Mouse (Mus musculus): ENCODE measurements around the gene Nfia.

Nfia gene

DNA sequence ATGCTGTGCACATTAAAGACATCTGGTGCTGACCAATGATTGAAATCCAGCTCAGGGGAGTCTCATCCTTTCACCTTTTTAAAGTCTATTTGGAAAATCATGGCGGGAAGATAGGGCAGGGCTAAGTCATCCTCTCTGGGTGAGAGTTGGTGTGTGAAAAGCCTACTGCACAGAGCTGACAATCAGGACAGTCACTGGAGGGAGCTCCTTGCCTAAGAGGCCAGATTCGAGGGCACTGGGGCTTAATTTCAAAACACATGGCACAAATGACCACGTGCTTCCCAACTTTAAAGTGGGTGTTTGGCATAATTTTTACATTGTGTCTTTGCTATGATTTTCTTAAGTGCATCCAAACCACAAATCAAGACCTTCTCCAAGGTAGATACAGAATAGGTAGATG is 146.1 kb downstream of the Nfia start:
- DNase-seq, result no peak

GRCm38 (mm10) chr4:97919773-97920172 is 147.2 kb downstream of the Nfia start:
- no peak for DNase-seq

DNA sequence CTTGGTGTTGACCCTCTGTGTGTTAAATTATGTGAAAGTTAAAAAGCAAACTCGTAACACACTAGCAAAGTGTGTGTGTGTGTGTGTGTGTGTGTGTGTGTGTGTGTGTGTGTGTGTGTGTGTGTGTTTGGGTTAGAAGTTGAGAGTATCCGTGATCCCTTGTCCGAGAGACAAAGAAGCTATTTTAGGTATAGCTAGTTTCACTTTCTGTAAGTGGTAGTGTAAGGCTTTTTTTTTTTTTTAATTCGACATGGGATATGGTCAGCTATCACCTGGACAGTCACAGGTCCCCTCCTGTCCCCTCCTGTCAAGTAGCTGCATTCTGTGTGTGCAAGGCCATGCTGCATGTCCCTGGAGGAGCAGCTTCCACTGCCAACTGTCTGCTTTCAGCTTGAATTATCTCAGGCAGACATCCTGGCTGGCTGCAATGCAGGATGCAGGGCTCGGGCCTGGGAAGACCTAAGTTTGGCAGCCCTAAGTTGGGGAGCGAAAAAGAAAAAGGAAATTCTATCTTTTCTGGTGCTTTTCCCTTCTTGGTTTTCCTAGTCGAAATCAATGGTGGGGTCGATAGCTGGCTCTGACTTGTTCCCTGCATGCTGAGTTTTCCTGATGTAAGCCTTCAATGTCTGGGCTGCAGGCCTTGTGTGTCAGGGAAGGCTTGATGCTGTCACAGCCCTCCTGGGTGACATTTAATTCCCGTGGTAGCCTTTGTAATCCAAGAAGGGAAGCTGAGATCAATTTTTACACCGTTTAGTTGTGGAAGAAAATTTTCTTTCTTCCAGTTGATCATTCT is 147.9 kb downstream of the Nfia start:
- DNase-seq, result peak; percentile 13

DNA sequence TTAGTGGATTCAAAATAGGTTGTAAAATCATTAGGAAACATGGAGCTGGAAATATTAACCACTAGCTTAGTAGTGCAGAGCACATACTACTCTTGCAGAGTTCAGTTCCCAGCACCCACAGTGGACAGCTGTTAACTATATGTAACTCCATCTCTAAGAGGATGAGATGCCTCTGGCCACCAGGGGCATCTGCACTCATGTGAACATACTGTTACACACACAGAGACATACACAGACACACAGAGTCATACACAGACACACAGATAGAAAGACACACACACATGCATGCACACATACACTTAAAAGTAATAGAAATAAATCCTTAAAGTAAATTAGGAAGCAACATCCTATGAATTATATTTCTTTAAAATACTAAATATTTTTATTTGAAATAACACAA is 149.1 kb downstream of the Nfia start:
- no peak for DNase-seq

- no peak for DNase-seq
Observed at GRCm38 (mm10) chr4:97923248-97923647, 150.7 kb downstream of the Nfia start.

GRCm38 (mm10) chr4:97923876-97924316 is 151.4 kb downstream of the Nfia start:
- no peak for DNase-seq

GRCm38 (mm10) chr4:97924414-97924813 is 151.9 kb downstream of the Nfia start:
- DNase-seq, result no peak

DNA sequence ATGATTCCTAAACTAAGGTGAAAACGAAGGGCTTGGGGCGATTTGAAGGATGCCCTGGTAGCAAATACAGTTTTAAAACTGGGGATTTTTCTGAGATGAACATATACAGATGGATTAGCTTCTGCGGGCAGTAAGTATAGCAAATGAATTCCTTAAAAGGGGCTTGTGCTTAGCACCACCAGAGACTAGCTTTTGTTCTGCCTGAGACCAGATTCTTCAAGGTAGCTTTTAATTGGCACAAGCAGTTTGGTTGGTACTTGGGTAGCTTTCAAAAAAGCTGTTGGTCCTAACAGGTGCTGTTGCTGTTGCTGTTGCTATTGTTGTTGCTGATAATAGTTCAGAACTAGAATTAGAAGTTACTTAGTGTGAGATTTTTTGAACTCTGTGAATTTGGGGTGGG is 152.3 kb downstream of the Nfia start:
- no peak for DNase-seq

DNA sequence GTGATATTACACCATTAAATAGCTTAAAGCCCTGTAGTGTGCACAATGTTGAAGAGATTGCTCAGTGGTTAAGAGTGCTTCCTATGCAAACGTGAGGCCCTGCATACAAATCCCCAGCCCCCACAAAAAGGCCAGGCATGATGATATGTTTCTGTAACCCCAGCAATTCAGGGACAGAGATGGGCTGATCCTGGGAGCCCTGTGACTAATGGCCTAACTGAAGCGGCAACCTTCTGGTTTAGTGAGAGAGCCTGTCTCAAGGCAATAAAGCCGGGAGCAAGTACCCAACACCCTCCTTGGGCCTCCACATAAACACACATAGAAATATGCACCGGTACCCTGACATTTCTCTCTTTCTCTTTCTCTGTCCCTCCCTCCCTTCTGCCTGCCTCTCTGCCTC is 153.1 kb downstream of the Nfia start:
- no peak for DNase-seq

DNA sequence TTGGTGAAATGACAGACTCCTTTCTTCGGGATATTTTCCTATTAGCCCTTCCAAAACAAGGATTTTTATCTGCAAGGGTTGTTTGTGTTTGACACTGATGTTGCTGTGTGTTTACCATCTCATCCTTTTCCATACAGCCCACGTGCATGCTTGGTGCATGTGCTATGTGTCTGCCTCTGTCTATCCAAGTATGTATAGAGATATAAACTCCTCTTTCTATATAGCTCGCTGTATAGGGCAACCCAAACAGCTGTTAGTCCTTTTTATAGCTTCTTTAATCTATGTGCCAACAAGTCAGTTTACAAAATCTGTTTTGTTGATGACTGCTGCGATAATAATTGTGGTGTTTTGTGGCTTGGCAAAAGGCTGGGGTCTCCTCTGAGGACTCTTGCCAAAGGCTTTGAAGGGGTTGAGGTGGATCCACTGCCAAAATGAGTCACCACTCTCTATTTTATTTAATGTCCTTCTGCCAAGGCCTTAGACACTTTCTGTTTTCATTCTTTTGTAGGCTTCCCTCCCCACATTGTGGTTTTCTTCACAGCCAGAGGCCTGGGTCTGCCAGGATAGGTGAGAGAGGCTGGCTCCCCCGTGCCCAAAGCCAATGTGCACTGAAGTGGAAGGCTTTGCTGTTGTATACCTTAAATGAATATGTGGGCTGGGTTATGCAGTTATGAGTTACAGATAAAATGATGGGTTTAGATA is 154.2 kb downstream of the Nfia start:
- no peak for DNase-seq

- DNase-seq, result no peak
Observed at GRCm38 (mm10) chr4:97927309-97927656, 154.7 kb downstream of the Nfia start.

GRCm38 (mm10) chr4:97936371-97936770 is 163.8 kb downstream of the Nfia start:
- no peak for DNase-seq

DNA sequence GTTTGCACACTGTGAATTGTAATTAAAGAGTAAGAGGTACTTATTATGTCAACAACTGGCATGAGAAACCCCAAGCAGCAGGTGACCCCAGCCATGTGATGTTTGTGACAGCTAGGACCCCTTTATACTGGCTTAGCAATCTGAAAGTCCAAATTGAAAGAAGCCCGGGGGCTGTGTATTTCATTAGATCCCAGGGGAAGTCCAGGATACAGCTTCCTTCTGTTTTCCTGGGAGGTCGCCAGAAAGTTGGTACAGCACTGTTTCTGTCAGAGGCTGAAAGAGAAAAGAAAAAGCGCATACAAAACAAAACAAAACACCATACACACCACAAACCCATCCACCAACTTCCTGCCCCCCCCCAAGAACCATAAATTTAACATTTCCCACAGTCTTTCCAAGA is 164.4 kb downstream of the Nfia start:
- DNase-seq, result no peak

DNA sequence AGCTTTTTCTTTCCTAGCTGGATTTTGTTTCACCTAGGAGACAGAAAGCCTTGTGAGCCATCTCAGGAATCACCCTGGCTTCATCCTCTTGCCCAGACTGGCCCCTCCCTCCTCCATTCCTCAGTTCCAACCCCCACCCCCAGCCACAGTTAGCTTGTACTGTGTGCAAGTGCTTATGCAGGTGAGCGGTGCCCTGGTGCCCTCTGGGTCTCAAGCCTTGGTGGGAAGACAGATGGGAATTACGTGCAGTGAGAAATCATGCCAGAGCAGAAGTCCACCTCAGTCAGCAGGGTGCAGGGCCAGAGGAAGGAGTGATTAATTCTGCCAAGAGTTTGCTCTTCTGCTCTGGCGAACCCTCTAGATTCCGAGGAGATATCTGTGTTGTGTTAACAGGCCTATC is 167.0 kb downstream of the Nfia start:
- DNase-seq, result no peak

GRCm38 (mm10) chr4:97939920-97940520 is 167.5 kb downstream of the Nfia start:
- DNase-seq, result no peak

- no peak for DNase-seq
Observed at GRCm38 (mm10) chr4:97941616-97942015, 169.1 kb downstream of the Nfia start.

DNA sequence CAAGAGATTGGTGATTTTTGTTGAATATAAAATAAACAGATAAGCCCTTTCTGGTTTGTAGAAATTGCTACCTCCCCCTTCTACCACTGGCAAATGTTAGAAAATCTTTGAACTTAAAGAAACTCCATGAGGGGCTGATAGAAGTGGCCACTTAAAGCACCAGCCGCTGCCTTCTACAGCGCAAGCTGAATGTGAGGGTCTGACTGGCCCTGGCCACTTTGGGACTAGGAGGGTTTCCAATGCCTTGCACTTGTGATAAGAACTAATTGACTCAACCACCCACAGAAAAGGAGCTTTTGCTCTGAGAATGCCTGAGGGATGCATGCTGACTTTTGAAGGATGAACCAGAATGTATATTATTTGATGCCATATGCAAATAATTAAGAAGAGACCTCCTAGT is 171.8 kb downstream of the Nfia start:
- DNase-seq, result no peak

- peak; percentile 43 for DNase-seq
Observed at GRCm38 (mm10) chr4:97947484-97947883, 174.9 kb downstream of the Nfia start.

DNA sequence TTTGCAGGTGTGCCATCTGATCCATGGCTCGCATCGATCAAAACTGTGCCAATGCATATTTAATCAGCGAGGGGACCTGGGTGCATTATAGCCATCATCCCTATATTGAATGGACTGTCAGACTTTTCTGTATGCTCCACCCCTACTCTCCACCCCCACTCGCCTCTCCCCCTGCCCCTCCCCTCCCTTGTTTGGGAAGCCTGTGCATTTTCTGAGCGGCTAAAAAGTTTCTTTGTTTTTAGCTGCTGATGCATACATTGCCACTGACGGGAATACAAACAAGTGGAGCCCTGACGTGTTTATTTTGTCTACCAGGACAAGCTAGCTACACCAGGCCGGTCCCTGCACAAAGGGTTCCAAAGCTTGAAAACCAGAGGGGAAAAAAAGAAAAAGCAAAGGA is 175.7 kb downstream of the Nfia start:
- DNase-seq, result peak; percentile 92

GRCm38 (mm10) chr4:97950341-97951071 is 178.0 kb downstream of the Nfia start:
- DNase-seq, result peak; percentile 29

- DNase-seq, result no peak
Observed at GRCm38 (mm10) chr4:97953886-97954285, 181.4 kb downstream of the Nfia start.

DNA sequence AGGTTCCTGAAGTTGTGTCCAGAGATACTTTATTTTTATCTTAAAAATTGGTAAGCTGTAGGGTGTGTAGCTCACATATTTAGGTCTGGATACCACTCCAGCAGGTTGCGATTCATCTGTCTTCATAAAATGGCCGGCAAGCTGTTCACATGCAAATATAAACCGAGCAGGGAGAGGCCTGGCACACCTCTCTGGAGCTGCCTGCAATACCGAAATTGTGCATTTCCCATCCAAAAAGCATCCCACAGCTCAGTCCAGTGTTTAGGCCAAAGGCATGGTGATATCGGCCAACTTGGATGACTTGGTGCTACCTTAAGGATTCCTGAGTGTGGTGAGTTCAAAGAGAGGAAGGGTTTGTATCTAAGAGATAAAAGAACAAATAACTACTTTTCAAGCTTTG is 185.6 kb downstream of the Nfia start:
- no peak for DNase-seq

- no peak for DNase-seq
Observed at GRCm38 (mm10) chr4:97962856-97963255, 190.3 kb downstream of the Nfia start.

All from retina, postnatal 1 day (tissue).